Mouse (Mus musculus): ENCODE results near the gene Fap. TPM values are rescaled to one million over a fixed set of nuclear protein-coding genes. Genes with fewer than 3 reads are reported as not detected.

The Fap gene
- polyA plus RNA-seq, 1 experiment, result 38.9 TPM

DNA sequence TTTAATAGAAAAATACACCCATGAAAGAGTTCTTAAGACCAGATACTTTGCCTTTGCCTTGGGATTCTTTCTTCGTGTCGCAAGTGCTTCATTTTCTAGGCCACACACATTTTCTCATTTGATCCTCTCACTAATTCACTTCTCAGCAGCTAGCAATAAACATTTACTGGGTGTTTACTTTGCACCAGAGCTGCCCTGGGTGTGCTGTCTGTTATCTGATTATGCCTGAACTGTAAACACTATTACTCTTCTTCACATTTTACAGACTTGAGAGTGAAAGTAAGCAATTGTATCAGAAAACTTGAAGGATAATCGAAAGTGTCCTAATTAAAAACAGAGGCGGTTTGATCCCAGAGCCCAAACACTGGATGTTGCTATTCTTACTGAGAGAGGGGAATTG lies 15.5 kb upstream of the Fap start:
- no peak overlapping the region for H3K27ac ChIP-seq (ENCODE audit: insufficient read depth, low read length)
- TF ChIP-seq POLR2A (IDR thresholded peaks at IDR 0.05; ENCODE audit: low read depth, low read length) (no peak), CTCF (IDR thresholded peaks at IDR 0.05; ENCODE audit: borderline replicate concordance, insufficient read depth, low read length) (no peak)
- H3K4me3 ChIP-seq (ENCODE audit: insufficient read depth, low read length), result no peak overlapping the region
- H3K4me1 ChIP-seq (ENCODE audit: control insufficient read depth, insufficient read depth, low read length), result no peaks in the 10 kb centered on the region; the same call in none of the 2 replicates

DNA sequence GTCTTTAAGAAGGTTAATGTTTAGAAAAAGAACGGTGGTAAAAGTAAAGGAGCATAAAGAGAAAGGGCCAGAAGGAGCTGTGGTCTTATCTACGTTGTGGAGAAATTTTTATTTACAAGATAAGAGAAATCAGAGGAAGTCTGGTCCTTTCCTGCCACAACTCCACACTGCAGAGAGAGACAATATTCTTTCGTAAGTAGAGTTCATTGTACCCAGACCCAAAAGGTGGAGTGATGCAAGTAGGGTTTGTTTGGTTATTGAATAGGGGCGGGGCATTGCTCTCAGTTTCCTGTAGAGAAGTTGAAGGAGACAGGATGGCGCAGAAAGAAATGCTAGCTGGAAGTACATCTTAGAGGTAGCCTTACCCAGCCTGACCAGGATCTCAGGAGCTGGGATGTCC lies 11.9 kb upstream of the Fap start:
- H3K4me1 ChIP-seq (ENCODE audit: control insufficient read depth, insufficient read depth, low read length), result no peaks in the 10 kb centered on the region; the same call in none of the 2 replicates
- no peak overlapping the region for H3K27ac ChIP-seq (ENCODE audit: insufficient read depth, low read length)
- no peak overlapping the region for H3K4me3 ChIP-seq (ENCODE audit: insufficient read depth, low read length)
- TF ChIP-seq CTCF (IDR thresholded peaks at IDR 0.05; ENCODE audit: borderline replicate concordance, insufficient read depth, low read length) (no peak), POLR2A (IDR thresholded peaks at IDR 0.05; ENCODE audit: low read depth, low read length) (no peak)

DNA sequence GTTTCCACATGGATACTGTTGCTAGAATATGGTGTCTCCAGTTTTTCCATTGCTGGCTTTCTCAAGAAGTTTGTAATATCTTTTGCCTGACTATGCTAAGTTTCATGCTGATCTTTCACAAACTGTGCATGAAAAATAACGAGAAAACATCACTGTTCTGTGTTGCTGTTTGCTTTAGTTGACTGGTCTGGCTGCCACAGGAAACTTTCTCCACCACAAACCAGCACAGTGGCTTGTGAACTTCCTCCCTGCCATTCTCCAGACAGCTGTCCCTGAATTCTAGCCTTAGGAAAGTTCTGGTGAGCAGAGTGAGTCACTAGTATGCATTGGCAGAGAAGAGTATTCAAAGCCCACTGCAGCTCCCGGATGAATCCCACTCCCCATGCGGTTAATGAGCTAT lies 1.1 kb upstream of the Fap start:
- peak overlapping the region; percentile 65 for H3K27ac ChIP-seq (ENCODE audit: insufficient read depth, low read length)
- no peaks in the 10 kb centered on the region; the same call in 1 of the 2 replicates for H3K4me1 ChIP-seq (ENCODE audit: control insufficient read depth, insufficient read depth, low read length)
- TF ChIP-seq POLR2A (IDR thresholded peaks at IDR 0.05; ENCODE audit: low read depth, low read length), result no peak
- no peak for TF ChIP-seq CTCF (IDR thresholded peaks at IDR 0.05; ENCODE audit: borderline replicate concordance, insufficient read depth, low read length)
- no peak overlapping the region for H3K4me3 ChIP-seq (ENCODE audit: insufficient read depth, low read length)

DNA sequence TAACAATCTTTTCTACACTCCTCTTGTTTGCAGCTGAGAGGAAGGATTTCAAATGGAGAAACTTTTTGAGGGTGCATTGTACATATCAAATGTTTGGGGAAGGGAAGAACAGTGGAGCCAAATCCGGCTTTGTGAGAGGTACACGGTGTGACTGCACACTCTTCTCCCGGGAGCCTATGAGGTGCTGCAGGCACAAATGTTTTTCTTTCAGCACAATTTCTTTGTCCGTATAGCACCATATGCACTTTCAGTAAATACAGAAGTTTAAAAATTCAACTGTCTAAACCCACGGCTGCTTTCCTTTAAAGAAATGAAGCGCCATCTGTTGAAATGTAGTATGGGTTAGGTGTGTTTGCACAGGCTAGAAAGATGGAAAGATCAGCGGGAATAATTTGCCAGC lies 375 bp upstream of the Fap start:
- Histone ChIP-seq H3K4me1 (ENCODE audit: control insufficient read depth, insufficient read depth, low read length) (no peaks in the 10 kb centered on the region; the same call in 1 of the 2 replicates), H3K4me3 (ENCODE audit: insufficient read depth, low read length) (no peak overlapping the region), H3K27ac (ENCODE audit: insufficient read depth, low read length) (peak overlapping the region; percentile 65)
- no peak for TF ChIP-seq CTCF (IDR thresholded peaks at IDR 0.05; ENCODE audit: borderline replicate concordance, insufficient read depth, low read length)
- no peak for TF ChIP-seq POLR2A (IDR thresholded peaks at IDR 0.05; ENCODE audit: low read depth, low read length)

DNA sequence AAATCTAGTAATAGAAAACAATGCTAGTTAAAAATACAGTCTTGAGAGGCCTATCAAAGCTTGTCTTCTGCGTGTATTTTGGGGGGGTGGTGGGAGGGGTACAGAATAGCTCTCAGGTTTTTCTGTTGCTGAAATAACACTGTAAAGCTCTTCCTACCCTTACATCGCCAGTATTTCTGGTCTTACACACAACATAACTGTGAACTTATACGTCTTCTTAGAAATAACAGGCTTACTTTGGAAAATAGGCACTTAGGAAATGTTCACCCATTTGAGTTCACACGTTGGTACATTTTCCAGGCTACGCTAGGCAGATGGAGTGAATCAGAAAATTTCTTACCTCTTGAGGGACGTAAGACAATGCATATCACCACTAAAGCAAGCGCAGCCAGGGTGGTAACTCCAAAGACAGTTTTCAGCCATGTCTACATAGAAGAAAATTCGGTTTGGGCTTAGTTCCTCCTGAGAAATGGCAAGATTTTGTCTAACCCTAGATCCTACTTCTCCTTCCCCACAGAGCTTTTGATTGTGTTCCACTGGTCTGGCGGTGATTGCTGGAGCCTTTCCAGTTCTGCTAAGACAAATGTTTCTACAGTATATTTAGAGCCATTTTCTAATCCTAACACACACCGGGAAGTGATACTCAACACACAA lies 649 bp downstream of the Fap start:
- no peak for TF ChIP-seq CTCF (IDR thresholded peaks at IDR 0.05; ENCODE audit: borderline replicate concordance, insufficient read depth, low read length)
- TF ChIP-seq POLR2A (IDR thresholded peaks at IDR 0.05; ENCODE audit: low read depth, low read length), result no peak
- H3K4me3 ChIP-seq (ENCODE audit: insufficient read depth, low read length), result peak overlapping the region; percentile 28
- no peaks in the 10 kb centered on the region; the same call in 1 of the 2 replicates for H3K4me1 ChIP-seq (ENCODE audit: control insufficient read depth, insufficient read depth, low read length)
- peak overlapping the region; percentile 65 for H3K27ac ChIP-seq (ENCODE audit: insufficient read depth, low read length)

DNA sequence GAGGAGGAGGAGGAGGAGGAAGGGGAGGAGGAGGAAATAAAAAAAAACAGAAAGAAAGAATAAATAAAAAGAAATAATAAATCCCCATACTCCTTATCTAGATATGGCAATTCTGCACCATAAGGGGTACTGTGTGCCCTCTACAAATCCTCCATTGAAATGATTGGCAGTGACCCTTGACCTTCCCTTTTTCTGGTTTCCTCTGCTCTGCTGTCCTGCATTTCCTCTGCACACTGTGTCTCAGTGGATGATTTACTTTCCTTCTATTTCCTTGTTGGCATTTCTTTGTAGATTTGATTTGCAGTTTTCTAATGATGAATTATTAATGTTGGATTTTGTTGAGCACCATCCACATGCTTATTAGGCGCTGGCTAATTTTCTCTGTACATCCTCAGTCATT lies 9.2 kb downstream of the Fap start:
- Histone ChIP-seq H3K4me1 (ENCODE audit: control insufficient read depth, insufficient read depth, low read length) (no peaks in the 10 kb centered on the region; the same call in none of the 2 replicates), H3K27ac (ENCODE audit: insufficient read depth, low read length) (no peak overlapping the region), H3K4me3 (ENCODE audit: insufficient read depth, low read length) (no peak overlapping the region)
- TF ChIP-seq POLR2A (IDR thresholded peaks at IDR 0.05; ENCODE audit: low read depth, low read length) (no peak), CTCF (IDR thresholded peaks at IDR 0.05; ENCODE audit: borderline replicate concordance, insufficient read depth, low read length) (no peak)

DNA sequence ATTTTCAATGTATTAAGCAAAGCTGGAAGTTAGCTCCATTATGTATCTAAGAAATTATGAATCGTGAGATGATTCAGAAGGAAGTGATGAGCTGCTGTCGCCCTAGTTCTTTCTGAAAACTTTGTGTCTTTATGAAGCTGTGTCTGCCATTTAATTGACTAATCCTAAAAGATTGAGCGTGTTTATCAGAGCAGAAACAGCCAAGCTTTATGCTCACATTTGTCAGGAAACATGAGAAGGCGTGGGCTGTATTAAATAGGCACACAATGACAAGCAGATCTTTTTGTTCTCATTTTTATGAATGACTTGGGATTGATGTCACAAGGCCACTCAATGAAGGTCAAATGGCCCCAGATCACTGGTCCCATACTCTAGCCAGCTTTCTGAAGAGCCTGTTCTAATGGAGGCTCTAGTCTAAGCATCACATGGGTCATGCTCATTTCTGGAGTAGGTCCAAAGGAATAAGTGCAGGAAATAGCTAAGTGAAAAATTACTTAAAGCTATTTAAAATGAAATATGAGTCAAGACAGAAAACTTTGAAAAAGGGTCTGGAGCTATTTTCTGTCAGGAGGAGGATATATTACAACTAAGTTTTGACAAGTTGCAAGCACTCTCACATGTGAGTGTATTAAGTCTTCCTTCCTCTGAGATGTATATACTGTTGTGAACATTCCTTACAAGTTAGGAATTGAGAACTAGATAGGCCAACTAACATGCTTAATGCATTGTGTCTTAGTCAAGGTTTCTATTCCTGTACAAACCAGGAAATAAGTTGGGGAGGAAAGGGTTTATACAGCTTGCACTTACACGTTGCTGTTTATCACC lies 11.0 kb downstream of the Fap start:
- Histone ChIP-seq H3K27ac (ENCODE audit: insufficient read depth, low read length) (peak overlapping the region; percentile 73), H3K4me3 (ENCODE audit: insufficient read depth, low read length) (no peak overlapping the region), H3K4me1 (ENCODE audit: control insufficient read depth, insufficient read depth, low read length) (no peaks in the 10 kb centered on the region; the same call in none of the 2 replicates)
- TF ChIP-seq POLR2A (IDR thresholded peaks at IDR 0.05; ENCODE audit: low read depth, low read length) (no peak), CTCF (IDR thresholded peaks at IDR 0.05; ENCODE audit: borderline replicate concordance, insufficient read depth, low read length) (no peak)

DNA sequence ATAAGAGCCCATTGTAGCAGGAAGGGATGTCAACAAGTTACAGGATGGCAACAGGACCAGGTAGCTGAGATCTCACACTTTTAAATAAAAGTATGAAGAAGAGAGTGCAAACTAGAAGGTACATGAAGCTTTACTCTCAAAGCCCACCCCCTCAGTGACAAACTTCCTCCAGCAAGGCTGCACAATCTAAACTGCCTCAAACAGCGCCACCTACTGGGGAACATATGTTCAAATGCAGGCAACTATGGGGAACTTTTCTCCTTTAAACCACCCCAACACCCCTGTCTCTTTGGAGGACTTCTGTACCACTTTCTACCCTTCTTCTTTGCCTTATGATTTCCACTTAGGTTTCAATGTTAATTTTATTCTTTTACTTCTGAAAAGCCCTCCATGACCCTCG lies 16.5 kb downstream of the Fap start:
- TF ChIP-seq POLR2A (IDR thresholded peaks at IDR 0.05; ENCODE audit: low read depth, low read length) (no peak), CTCF (IDR thresholded peaks at IDR 0.05; ENCODE audit: borderline replicate concordance, insufficient read depth, low read length) (no peak)
- Histone ChIP-seq H3K4me1 (ENCODE audit: control insufficient read depth, insufficient read depth, low read length) (no peaks in the 10 kb centered on the region; the same call in 1 of the 2 replicates), H3K4me3 (ENCODE audit: insufficient read depth, low read length) (no peak overlapping the region), H3K27ac (ENCODE audit: insufficient read depth, low read length) (no peak overlapping the region)

DNA sequence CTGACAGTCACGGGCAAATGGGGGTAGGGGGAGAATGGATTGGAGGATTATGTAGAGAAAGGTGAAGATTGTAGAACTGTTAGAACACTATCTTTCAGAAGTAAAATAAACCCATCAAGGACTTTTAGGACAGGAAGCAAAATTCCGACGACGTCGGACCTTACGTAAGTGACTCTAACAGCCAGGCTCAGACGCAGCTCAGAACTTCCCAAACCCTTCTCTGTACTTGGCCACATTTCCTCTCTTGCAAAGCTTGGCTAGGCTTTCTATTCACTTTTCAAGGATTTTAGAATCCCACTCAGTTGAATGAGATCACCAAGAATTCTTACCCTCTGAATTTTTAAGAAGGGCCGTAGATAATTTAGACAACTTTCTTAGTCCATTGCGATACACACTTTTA lies 17.5 kb downstream of the Fap start:
- H3K4me1 ChIP-seq (ENCODE audit: control insufficient read depth, insufficient read depth, low read length), result no peaks in the 10 kb centered on the region
- H3K27ac ChIP-seq (ENCODE audit: insufficient read depth, low read length), result no peak overlapping the region
- TF ChIP-seq POLR2A (IDR thresholded peaks at IDR 0.05; ENCODE audit: low read depth, low read length) (no peak), CTCF (IDR thresholded peaks at IDR 0.05; ENCODE audit: borderline replicate concordance, insufficient read depth, low read length) (no peak)
- no peak overlapping the region for H3K4me3 ChIP-seq (ENCODE audit: insufficient read depth, low read length)

DNA sequence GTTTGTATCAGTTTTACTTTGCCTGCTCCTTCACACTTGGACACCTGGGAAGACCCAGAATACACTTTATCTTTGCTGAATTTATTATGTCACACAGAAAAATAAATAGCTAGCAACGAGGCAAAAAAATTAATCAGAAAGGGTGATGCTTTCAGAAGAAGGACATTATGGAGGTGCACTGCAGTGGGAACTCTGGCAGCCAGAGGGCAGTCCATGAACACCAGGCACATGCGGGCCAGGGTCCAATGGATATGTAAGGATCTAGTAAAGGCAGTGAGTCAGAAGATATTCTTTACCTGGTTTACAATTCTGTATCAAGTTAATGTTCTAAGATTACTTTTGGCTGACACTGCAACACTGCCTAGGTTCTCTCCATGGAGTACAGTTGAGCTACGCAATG lies 24.2 kb downstream of the Fap start:
- H3K4me3 ChIP-seq (ENCODE audit: insufficient read depth, low read length), result no peak overlapping the region
- TF ChIP-seq CTCF (IDR thresholded peaks at IDR 0.05; ENCODE audit: borderline replicate concordance, insufficient read depth, low read length) (peak; percentile 50; the same call in 1 of the 2 replicates), POLR2A (IDR thresholded peaks at IDR 0.05; ENCODE audit: low read depth, low read length) (no peak)

More for the DNA sequence above, 24.2 kb downstream of the Fap start:
- no peak overlapping the region for H3K27ac ChIP-seq (ENCODE audit: insufficient read depth, low read length)
- H3K4me1 ChIP-seq (ENCODE audit: control insufficient read depth, insufficient read depth, low read length), result no peaks in the 10 kb centered on the region
